Mouse (Mus musculus) kidney, postnatal 25 days (tissue): Measurements from ENCODE around the gene Atoh8.

Experiments
- DNase-seq, 2 experiments: peaks; one replicate each; pipeline ENCODE4 v3.0.0; 2021; ENCODE audit warnings: mixed read lengths in 2 of 2

The Atoh8 gene

GRCm38 (mm10) chr6:72235098-72235806, at the start of gene Atoh8:
Gene Atoh8, minus strand, starts transcription at chr6:72235577.
- peak; percentile 66 to 83 for DNase-seq

- DNase-seq = peak in 1 of 2 experiments; percentile 81
Measured at GRCm38 (mm10) chr6:72283914-72284313, 48.5 kb upstream of the Atoh8 start.

GRCm38 (mm10) chr6:72280410-72280998, 45.1 kb upstream of the Atoh8 start:
- DNase-seq = no peak

GRCm38 (mm10) chr6:72279505-72279904, 44.1 kb upstream of the Atoh8 start:
- no peak for DNase-seq

- no peak for DNase-seq
Measured at GRCm38 (mm10) chr6:72278835-72279234, 43.5 kb upstream of the Atoh8 start.

- DNase-seq = peak; percentile 50 to 81
Measured at GRCm38 (mm10) chr6:72277508-72278166, 42.3 kb upstream of the Atoh8 start.

GRCm38 (mm10) chr6:72276972-72277441, 41.6 kb upstream of the Atoh8 start:
- DNase-seq = no peak

- DNase-seq = no peak
Measured at GRCm38 (mm10) chr6:72276141-72276540, 40.8 kb upstream of the Atoh8 start.

- DNase-seq = no peak
Measured at GRCm38 (mm10) chr6:72275527-72275926, 40.1 kb upstream of the Atoh8 start.

- no peak for DNase-seq
Measured at GRCm38 (mm10) chr6:72273153-72273552, 37.8 kb upstream of the Atoh8 start.

GRCm38 (mm10) chr6:72272161-72272696, 36.9 kb upstream of the Atoh8 start:
- no peak for DNase-seq

GRCm38 (mm10) chr6:72270952-72271519, 35.7 kb upstream of the Atoh8 start:
- DNase-seq = no peak

- no peak for DNase-seq
Measured at GRCm38 (mm10) chr6:72270258-72270657, 34.9 kb upstream of the Atoh8 start.

- no peak for DNase-seq
Measured at GRCm38 (mm10) chr6:72268149-72268847, 32.9 kb upstream of the Atoh8 start.

GRCm38 (mm10) chr6:72265664-72266063, 30.3 kb upstream of the Atoh8 start:
- DNase-seq = peak in 1 of 2 experiments; percentile 21

- no peak for DNase-seq
Measured at GRCm38 (mm10) chr6:72263679-72264265, 28.4 kb upstream of the Atoh8 start.

GRCm38 (mm10) chr6:72261683-72262320, 26.4 kb upstream of the Atoh8 start:
- peak in 1 of 2 experiments; percentile 37 for DNase-seq

GRCm38 (mm10) chr6:72260981-72261682, 25.8 kb upstream of the Atoh8 start:
- peak; percentile 91 to 98 for DNase-seq

GRCm38 (mm10) chr6:72259474-72259873, 24.1 kb upstream of the Atoh8 start:
- DNase-seq = peak; percentile 48 to 73

- DNase-seq = no peak
Measured at GRCm38 (mm10) chr6:72255294-72255693, 19.9 kb upstream of the Atoh8 start.

GRCm38 (mm10) chr6:72254588-72255075, 19.3 kb upstream of the Atoh8 start:
- no peak for DNase-seq
